Mouse (Mus musculus) forebrain, embryonic 12.5 days (tissue): ENCODE measurements around the gene I0C0044D17Rik. TPM values are rescaled to one million over a fixed set of nuclear protein-coding genes. Genes with fewer than 3 reads are reported as not detected.

ENCODE experiments used
- ATAC-seq: fragments of 200-750 bp; cut with Nextera tagmentation; 2 replicates; pipeline ENCODE4 v1.8.0; 2017; ENCODE audit warnings: moderate TSS enrichment; ENCODE audit not compliant: low FRiP score
- H3K27ac ChIP-seq: fragments of 300-500 bp; sonication (generic); 2 replicates; pipeline ENCODE4 v1.5.1; 2016; ENCODE audit warnings: mild to moderate bottlenecking
- H3K27me3 ChIP-seq: fragments of 300-500 bp; sonication (generic); 2 replicates; pipeline ENCODE4 v1.6.1; 2016; ENCODE audit warnings: mild to moderate bottlenecking
- H3K36me3 ChIP-seq: fragments of 300-500 bp; sonication (generic); replicated peaks from 2 replicates; pipeline ENCODE4 v1.6.1; 2016; ENCODE audit warnings: mild to moderate bottlenecking
- H3K4me1 ChIP-seq: fragments of 300-500 bp; sonication (generic); 2 replicates; pipeline ENCODE4 v1.6.1; 2016
- H3K4me2 ChIP-seq: fragments of 300-500 bp; sonication (generic); 2 replicates; pipeline ENCODE4 v1.6.1; 2016; ENCODE audit warnings: mild to moderate bottlenecking, moderate library complexity
- H3K4me3 ChIP-seq: fragments of 300-500 bp; sonication (generic); replicated peaks from 2 replicates; pipeline ENCODE4 v1.5.1; 2016; ENCODE audit warnings: mild to moderate bottlenecking
- H3K9ac ChIP-seq: fragments of 300-500 bp; sonication (generic); 2 replicates; pipeline ENCODE4 v1.6.1; 2016; ENCODE audit warnings: mild to moderate bottlenecking
- H3K9me3 ChIP-seq: fragments of 300-500 bp; sonication (generic); 2 replicates; pipeline ENCODE4 v1.6.1; 2016
- WGBS: fragments of 180-500 bp; shearing (Covaris S2); methylation state at CpG from one replicate; pipeline ENCODE4 v1.1.7; 2016; 5-methylcytosine and 5-hydroxymethylcytosine counted together
- polyA plus RNA-seq: library from polyadenylated mRNA; unstranded; fragments of >200 nt; fragmentation: Nextera tagmentation; extraction: Ambion mirVana; gene quantifications from 2 replicates; pipeline ENCODE4 v1.2.1, GENCODE M21; 2016

The I0C0044D17Rik gene
- polyA plus RNA-seq, 1 experiment from 2014 or later: not detected

DNA sequence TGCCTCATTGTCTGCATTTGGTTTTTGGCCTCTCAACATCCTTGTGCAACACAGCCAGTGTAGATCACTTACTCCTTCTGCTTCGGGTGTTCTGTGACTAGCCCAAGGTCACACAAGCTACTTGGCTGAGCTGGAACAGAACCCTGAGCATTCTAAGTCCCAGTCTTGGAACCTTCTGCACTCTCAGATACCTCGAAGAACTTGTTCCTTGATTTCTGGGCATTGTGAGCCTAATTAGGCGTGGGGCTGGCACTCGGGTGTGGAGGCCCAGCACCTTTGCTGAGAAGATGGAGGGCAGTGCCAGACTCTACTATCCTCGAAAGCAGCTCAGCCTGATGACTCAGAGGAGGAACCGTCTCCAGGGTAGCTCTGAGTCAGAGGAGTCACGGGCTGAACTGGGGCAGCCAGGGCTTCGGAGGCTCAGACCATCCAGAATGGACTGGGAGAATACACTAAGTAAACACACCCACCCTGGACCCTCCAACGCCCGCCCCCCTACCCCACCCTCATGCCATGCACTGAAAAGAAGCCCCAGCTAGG lies 4.4 kb downstream of the I0C0044D17Rik start:
- Histone ChIP-seq H3K36me3 (no peaks in the 10 kb centered on the region), H3K27ac (no peak overlapping the region), H3K4me3 (no peak overlapping the region), H3K4me1 (0 out of 2 replicates have a peak, but pooled peaks cover 9% of the 10 kb centered on the region), H3K27me3 (peaks cover 65% of the 10 kb centered on the region), H3K9me3 (no peaks in the 10 kb centered on the region), H3K4me2 (no peak overlapping the region), H3K9ac (no peak overlapping the region)
- no peak for ATAC-seq
- 83% methylated on average over 10 of the region's 10 CpGs for WGBS

DNA sequence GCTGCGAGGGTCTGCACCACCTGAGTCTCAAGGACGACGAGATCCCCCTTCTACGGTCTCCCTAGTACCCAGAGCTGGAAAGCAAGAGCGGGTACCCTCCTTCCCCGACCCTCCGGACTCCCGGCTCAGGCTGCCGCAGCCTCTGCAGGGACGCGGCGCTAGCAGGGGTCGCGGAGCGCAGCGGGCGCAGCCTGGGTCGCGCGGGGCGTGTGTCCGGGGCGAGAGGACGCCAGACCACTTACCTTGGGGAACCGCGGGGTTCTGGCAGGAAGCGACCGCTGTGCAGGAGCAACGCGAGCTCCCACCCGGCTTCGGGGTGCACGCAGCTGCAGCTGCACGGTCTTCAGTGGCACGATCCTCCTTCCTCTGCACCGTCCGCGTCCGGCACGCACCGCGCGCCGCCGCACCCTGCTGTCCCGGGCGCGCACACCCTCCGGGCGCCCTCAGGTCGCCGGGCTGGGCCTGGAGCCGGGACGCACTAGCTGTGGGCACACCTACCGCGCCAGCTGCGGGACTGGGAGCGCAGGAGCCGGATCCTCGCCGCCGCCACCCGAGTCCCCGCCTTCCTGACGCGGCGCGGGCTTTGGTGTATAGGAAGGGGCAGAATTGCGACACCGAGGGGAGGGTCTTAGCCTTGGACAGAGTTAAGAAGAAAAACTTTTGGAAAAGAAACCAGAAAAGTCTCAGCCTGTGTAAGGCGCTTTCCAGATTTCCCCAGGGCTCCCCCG lies 6.3 kb downstream of the I0C0044D17Rik start, which contains the start of gene Kank4:
Gene Kank4, minus strand, starts transcription at position 354 of the 728 bp plus-strand sequence.
- Histone ChIP-seq H3K9ac (peak within 1 kb of the TSS; percentile 67), H3K27ac (no peak within 1 kb of the TSS)

DNA sequence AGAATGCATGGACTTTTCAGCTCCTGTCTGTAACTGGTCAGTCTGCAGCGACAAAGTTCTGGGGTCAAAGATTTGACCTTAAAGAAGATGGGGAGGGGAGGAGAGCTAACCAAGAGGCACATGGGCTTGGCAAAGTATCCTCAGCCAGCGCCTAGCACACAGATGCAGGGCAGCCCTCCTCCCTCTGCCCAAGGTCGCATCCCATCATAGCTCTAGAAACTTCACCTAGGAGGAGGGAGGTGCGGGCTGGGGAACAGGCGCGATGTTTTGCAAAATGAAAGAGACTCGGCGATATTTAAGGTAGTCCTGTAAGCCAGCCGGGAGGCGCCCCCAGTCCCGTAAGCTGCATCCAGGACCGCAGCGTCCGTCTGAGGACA lies 6.8 kb downstream of the I0C0044D17Rik start:
- Histone ChIP-seq H3K27me3 (peaks cover 66% of the 10 kb centered on the region), H3K4me2 (peak overlapping the region; percentile 100), H3K27ac (no peak overlapping the region), H3K36me3 (no peaks in the 10 kb centered on the region), H3K9ac (peak overlapping the region; percentile 67), H3K4me3 (peak overlapping the region; percentile 69), H3K4me1 (0 out of 2 replicates have a peak, but pooled peaks cover 9% of the 10 kb centered on the region), H3K9me3 (no peaks in the 10 kb centered on the region)
- WGBS: 3% methylated on average over 14 of the region's 14 CpGs
- ATAC-seq: no peak

More for the DNA sequence above, 6.3 kb downstream of the I0C0044D17Rik start, which contains the start of gene Kank4:
- Histone ChIP-seq H3K36me3 (no peaks in the 10 kb centered on the region), H3K27me3 (peaks cover 66% of the 10 kb centered on the region), H3K4me3 (peak within 1 kb of the TSS; percentile 69), H3K9me3 (no peaks in the 10 kb centered on the region), H3K4me2 (peak within 1 kb of the TSS; percentile 100), H3K4me1 (0 out of 2 replicates have a peak, but pooled peaks cover 9% of the 10 kb centered on the region)
- ATAC-seq: peak; percentile 83
- under 1% methylated on average over 61 of the region's 72 CpGs for WGBS

DNA sequence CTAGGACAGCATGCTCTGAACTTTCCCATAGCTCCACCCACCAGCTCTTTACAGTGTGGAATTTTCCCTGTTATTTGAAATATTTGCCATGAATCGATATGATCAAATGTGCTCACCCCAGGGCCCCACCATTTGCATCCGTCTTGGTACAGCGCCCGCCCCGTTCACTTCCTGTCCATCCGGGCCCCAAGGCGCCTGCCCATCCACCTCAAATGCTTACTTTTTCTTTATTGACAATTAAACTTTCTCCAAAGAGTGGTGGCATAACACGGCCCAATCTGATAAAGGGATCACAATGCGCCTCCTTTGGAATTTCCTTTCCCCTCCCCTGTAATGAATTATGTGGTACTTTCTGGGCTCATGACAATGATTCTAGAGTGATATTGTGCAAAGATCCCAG lies 17.3 kb downstream of the I0C0044D17Rik start:
- ATAC-seq: no peak
- Histone ChIP-seq H3K27ac (no peak overlapping the region), H3K4me1 (no peaks in the 10 kb centered on the region), H3K9ac (no peak overlapping the region), H3K9me3 (no peaks in the 10 kb centered on the region), H3K36me3 (no peaks in the 10 kb centered on the region), H3K4me2 (no peak overlapping the region), H3K27me3 (no peaks in the 10 kb centered on the region), H3K4me3 (no peak overlapping the region)
- 90% methylated on average over 9 of the region's 9 CpGs for WGBS

DNA sequence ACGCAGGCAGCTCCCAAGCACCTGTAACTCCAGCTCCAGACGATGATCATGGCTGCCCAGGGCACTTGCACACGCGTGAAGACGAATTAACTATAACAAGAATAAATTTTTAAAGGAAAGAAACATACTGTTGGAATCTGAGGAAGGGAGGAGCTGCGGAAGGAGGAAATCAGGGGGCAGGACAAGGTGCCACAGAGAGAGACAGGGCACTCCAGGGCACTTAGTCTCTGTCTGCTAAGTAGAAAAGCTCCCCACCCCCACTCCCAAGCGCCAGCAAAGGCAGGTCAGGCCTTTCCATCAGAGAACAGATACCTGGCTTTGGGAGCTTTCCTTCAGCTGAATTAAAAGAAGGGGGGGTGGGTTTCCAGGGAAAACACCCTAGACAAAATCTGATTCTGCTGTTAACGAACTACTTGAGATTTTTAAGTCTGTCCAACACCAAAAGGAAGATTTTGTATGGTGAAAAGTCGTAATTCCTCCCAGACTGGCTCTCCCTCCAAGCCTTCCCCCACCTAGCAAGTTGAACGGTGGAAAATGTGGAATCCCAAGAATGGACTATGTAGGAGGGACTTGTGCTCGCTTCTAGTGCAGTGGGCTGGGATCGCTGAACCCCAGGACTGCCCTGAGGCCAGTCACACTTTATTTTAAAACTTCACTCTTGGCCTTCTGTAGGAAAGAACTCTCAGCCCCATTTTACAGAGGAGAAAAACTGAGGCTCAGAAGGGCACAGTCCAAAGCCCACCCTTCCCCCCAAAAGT lies 18.2 kb downstream of the I0C0044D17Rik start:
- H3K4me1 ChIP-seq: no peaks in the 10 kb centered on the region
- no peaks in the 10 kb centered on the region for H3K27me3 ChIP-seq
- 59% methylated on average over 12 of the region's 12 CpGs for WGBS
- no peak overlapping the region for H3K27ac ChIP-seq
- H3K36me3 ChIP-seq: no peaks in the 10 kb centered on the region
- H3K4me2 ChIP-seq: no peak overlapping the region
- H3K9me3 ChIP-seq: no peaks in the 10 kb centered on the region
- no peak for ATAC-seq
- no peak overlapping the region for H3K9ac ChIP-seq
- no peak overlapping the region for H3K4me3 ChIP-seq

DNA sequence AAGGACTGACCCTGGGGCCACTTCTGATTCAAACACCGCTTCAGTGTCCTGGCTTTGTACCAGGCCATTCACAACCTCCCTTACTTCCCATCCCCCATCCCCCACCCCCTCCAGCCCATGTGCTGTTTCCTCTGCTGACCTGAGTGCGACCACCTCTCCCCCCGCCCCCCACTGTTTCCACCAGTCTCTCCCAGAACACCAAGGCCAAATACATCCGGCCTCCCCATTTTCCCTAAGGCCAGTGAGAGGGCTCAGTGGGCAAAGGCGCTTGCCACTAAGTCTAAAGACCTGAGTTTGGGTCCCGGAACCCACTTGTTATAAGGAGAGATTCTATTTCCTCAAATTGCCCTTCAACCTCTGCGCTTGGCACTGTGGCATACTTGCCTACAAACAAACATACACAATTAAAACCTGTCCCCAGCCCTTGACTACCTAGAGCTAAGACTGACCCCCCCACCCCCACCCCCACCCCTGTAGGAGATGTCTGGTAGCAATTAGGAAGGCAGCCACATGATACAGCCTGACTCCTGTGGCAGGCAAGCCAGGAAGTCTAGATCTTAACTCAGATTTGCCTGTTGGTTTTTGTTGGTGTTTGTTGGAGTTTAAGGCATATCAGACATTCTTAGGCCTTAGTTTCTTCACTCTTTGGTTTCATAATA lies 19.0 kb downstream of the I0C0044D17Rik start:
- Histone ChIP-seq H3K9ac (no peak overlapping the region), H3K36me3 (no peaks in the 10 kb centered on the region), H3K27ac (no peak overlapping the region), H3K4me1 (no peaks in the 10 kb centered on the region), H3K9me3 (no peaks in the 10 kb centered on the region), H3K27me3 (no peaks in the 10 kb centered on the region), H3K4me3 (no peak overlapping the region), H3K4me2 (no peak overlapping the region)
- no peak for ATAC-seq
- 73% methylated on average over 7 of the region's 7 CpGs for WGBS

DNA sequence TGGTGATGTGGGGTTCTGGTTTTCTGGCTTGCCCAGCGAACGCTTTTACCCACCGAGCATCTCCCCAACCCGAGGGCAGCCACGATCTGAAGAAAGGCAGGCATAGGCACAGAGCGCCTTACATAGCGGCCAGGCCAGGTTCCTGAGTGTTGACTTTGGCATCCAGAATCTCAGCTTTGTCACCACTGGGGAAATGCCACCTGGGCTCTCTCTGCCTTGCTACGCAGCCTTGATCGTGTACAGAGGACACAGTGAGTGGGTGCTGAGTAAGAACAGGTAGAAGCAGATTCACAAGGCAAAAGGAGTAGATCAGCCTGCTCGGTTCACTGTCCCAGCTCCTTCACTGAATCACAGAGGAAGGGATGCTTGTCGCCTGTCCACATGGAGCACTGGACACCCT lies 21.9 kb downstream of the I0C0044D17Rik start:
- no peak for ATAC-seq
- H3K36me3 ChIP-seq: no peaks in the 10 kb centered on the region
- WGBS: 90% methylated on average over 11 of the region's 11 CpGs

DNA sequence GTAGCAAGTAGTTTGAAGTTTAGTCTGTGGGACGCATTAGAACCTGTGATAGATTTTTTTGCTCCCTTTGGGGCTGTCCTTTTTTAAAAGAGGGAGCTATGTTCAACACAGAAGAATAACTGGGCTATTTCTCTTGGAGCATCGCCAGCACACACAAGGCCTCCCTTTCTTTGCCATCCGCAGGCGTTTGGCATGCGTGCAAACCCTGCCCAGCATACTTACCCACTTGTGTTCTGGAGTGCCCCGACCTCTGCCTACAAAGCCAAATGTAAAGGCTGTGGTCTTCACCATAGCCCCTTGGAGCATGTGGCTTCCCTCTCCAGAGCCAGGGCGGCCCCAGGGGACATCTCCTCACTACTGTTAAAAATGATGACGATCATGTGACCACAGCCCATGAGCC lies 22.8 kb downstream of the I0C0044D17Rik start:
- no peaks in the 10 kb centered on the region for H3K4me1 ChIP-seq
- H3K4me3 ChIP-seq: no peak overlapping the region
- H3K36me3 ChIP-seq: no peaks in the 10 kb centered on the region
- ATAC-seq: no peak
- WGBS: 85% methylated on average over 8 of the region's 8 CpGs
- H3K27ac ChIP-seq: no peak overlapping the region
- no peak overlapping the region for H3K4me2 ChIP-seq
- H3K27me3 ChIP-seq: no peaks in the 10 kb centered on the region; the same call in 1 of the 2 replicates
- H3K9me3 ChIP-seq: no peaks in the 10 kb centered on the region
- no peak overlapping the region for H3K9ac ChIP-seq

More for the DNA sequence above, 21.9 kb downstream of the I0C0044D17Rik start:
- Histone ChIP-seq H3K4me1 (no peaks in the 10 kb centered on the region), H3K9me3 (no peaks in the 10 kb centered on the region), H3K4me3 (no peak overlapping the region), H3K27me3 (no peaks in the 10 kb centered on the region; the same call in 1 of the 2 replicates), H3K4me2 (no peak overlapping the region), H3K27ac (no peak overlapping the region), H3K9ac (no peak overlapping the region)

DNA sequence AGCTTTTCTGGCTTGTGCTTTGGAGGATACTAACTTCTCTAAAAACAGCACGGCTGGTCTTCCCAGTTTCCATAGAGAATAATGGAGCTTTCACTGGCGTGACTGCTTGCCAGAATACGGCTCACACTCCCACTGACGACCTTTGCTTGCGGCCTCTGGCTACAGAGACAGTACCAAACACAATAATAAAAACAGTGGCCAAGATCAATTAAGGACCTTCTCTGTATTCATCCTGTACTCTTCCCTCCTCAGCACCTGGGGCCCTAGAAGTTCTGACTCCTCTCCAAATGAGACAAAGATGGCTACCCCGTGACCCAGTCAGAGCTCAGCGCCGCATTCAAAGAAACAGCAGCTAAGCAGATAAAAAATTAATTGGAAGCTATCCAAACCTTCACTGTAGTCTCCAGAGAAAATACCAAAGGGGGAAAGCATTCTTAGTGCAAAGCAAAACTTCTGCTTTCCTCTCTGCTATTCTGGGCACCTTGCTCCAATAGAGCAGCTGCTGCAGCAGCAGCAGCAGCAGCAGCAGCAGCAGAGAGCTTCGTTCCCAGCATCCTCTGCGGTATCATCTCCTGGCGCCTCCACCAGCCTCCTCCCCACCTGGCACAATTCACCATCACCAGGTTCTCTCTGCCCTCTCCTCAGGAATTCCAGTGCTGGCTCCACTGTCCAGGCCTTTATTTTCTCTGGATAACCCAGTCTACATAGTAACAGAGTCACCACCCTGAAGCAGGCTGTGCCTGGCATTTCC lies 26.9 kb downstream of the I0C0044D17Rik start:
- Histone ChIP-seq H3K4me2 (no peak overlapping the region), H3K4me1 (no peaks in the 10 kb centered on the region), H3K27ac (0 out of 2 replicates have a peak overlapping the region, but pooled peaks have one; percentile 31), H3K9me3 (no peaks in the 10 kb centered on the region), H3K9ac (no peak overlapping the region), H3K4me3 (no peak overlapping the region), H3K27me3 (no peaks in the 10 kb centered on the region; the same call in 1 of the 2 replicates), H3K36me3 (no peaks in the 10 kb centered on the region)
- ATAC-seq: no peak
- WGBS: 73% methylated on average over 11 of the region's 11 CpGs

DNA sequence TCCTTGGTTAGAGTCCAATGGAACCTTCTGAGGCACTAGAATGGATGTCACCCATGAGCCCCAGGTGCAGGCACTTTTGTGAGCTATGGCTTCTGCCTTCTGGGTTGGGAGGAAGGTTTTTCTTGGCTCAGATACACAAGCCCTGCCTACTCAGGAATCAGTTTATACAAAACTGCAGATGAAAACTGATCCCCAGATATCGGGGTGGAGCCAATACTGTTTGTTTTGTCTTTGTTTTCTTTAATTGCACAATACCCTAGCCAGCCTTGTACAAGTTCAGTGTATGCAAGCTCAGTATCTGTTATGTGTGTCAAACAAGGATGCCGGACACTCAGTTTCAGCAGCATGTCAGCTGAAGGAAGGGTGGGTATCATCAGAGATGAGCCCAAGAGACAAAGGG lies 28.4 kb downstream of the I0C0044D17Rik start:
- Histone ChIP-seq H3K9me3 (no peaks in the 10 kb centered on the region), H3K27me3 (peaks cover 3% of the 10 kb centered on the region; the same call in 1 of the 2 replicates), H3K4me3 (no peak overlapping the region), H3K27ac (no peak overlapping the region), H3K9ac (no peak overlapping the region), H3K36me3 (no peaks in the 10 kb centered on the region), H3K4me1 (peaks cover 3% of the 10 kb centered on the region; the same call in 1 of the 2 replicates), H3K4me2 (no peak overlapping the region)
- no peak for ATAC-seq
- 84% methylated on average over 2 of the region's 2 CpGs for WGBS

DNA sequence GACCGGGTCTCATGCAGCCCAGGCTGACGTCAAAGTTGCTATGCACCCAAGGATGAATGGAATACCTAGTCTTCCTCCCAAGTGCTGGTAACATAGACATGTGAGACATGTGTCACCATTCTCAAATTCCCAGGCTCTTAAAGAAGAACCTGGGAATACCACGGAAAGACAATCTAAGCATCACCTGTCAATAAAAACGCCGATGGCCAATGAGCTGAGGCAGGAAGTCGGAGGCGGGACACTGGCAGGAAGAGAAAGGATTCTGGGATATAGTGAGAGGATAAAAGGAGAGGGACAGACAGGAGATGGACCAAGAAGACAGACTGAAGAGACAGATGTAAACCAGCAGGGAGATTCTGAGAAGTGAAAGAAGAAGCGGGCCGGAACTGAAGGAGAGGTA lies 30.2 kb downstream of the I0C0044D17Rik start:
- ATAC-seq: no peak
- H3K27ac ChIP-seq: no peak overlapping the region
- 92% methylated on average over 9 of the region's 9 CpGs for WGBS
- H3K9me3 ChIP-seq: no peaks in the 10 kb centered on the region
- H3K27me3 ChIP-seq: peaks cover 3% of the 10 kb centered on the region; the same call in 1 of the 2 replicates
- H3K4me2 ChIP-seq: no peak overlapping the region
- H3K4me1 ChIP-seq: peaks cover 16% of the 10 kb centered on the region
- no peak overlapping the region for H3K9ac ChIP-seq
- no peaks in the 10 kb centered on the region for H3K36me3 ChIP-seq
- no peak overlapping the region for H3K4me3 ChIP-seq
